Mouse (Mus musculus): ENCODE results near the gene Ccnd3.

Ccnd3 gene

GRCm38 (mm10) chr17:47504941-47505346, at the start of gene Ccnd3:
Gene Ccnd3 (plus strand): TSS chr17:47505051.
- peak; percentile 91 for DNase-seq

GRCm38 (mm10) chr17:47458310-47458709, 46.5 kb upstream of the Ccnd3 start:
- DNase-seq: no peak

- no peak for DNase-seq
Measured at GRCm38 (mm10) chr17:47458936-47459335, 45.9 kb upstream of the Ccnd3 start.

GRCm38 (mm10) chr17:47459341-47459919, 45.4 kb upstream of the Ccnd3 start:
- no peak for DNase-seq

GRCm38 (mm10) chr17:47461688-47462087, 43.2 kb upstream of the Ccnd3 start:
- DNase-seq: no peak

GRCm38 (mm10) chr17:47462209-47462608, 42.6 kb upstream of the Ccnd3 start:
- DNase-seq: no peak

- DNase-seq: no peak
Measured at GRCm38 (mm10) chr17:47462728-47463388, 42.0 kb upstream of the Ccnd3 start.

GRCm38 (mm10) chr17:47464248-47464965, 40.4 kb upstream of the Ccnd3 start:
- DNase-seq: no peak

GRCm38 (mm10) chr17:47465016-47465415, 39.8 kb upstream of the Ccnd3 start:
- DNase-seq: no peak

- no peak for DNase-seq
Measured at GRCm38 (mm10) chr17:47466284-47466683, 38.6 kb upstream of the Ccnd3 start.

- DNase-seq: no peak
Measured at GRCm38 (mm10) chr17:47467659-47468058, 37.2 kb upstream of the Ccnd3 start.

GRCm38 (mm10) chr17:47468063-47468462, 36.8 kb upstream of the Ccnd3 start:
- DNase-seq: no peak

- DNase-seq: no peak
Measured at GRCm38 (mm10) chr17:47468466-47468865, 36.4 kb upstream of the Ccnd3 start.

GRCm38 (mm10) chr17:47469642-47470041, 35.2 kb upstream of the Ccnd3 start:
- no peak for DNase-seq

- DNase-seq: no peak
Measured at GRCm38 (mm10) chr17:47470121-47470520, 34.7 kb upstream of the Ccnd3 start.

GRCm38 (mm10) chr17:47470686-47471085, 34.2 kb upstream of the Ccnd3 start:
- DNase-seq: no peak

GRCm38 (mm10) chr17:47472435-47473350, 32.2 kb upstream of the Ccnd3 start:
- DNase-seq: no peak

GRCm38 (mm10) chr17:47473434-47473974, 31.3 kb upstream of the Ccnd3 start:
- peak; percentile 73 for DNase-seq

- no peak for DNase-seq
Measured at GRCm38 (mm10) chr17:47474250-47474649, 30.6 kb upstream of the Ccnd3 start.

- no peak for DNase-seq
Measured at GRCm38 (mm10) chr17:47475181-47475580, 29.7 kb upstream of the Ccnd3 start.

- DNase-seq: no peak
Measured at GRCm38 (mm10) chr17:47475714-47476113, 29.1 kb upstream of the Ccnd3 start.

GRCm38 (mm10) chr17:47479887-47480286, 25.0 kb upstream of the Ccnd3 start:
- no peak for DNase-seq

GRCm38 (mm10) chr17:47482401-47482800, 22.4 kb upstream of the Ccnd3 start:
- peak; percentile 86 for DNase-seq
